Mouse (Mus musculus) C2C12 (cell line): ENCODE data around the gene Ptgdr2.

ENCODE experiments used
- CEBPB ChIP-seq: IDR thresholded peaks from one replicate; pipeline ENCODE4 v1.6.1; 2011; ENCODE audit warnings: low read depth, mild to moderate bottlenecking, control low read depth, moderate library complexity
- CTCF ChIP-seq: IDR thresholded peaks from one replicate; pipeline ENCODE4 v1.5.1; 2011; ENCODE audit not compliant: control insufficient read depth, insufficient read depth, insufficient read length
- FOSL1 ChIP-seq: IDR thresholded peaks from one replicate; pipeline ENCODE4 v1.8.0; 2011; ENCODE audit warnings: mild to moderate bottlenecking, low read length; ENCODE audit not compliant: poor library complexity, insufficient read depth, severe bottlenecking
- MAX ChIP-seq: IDR thresholded peaks from one replicate; pipeline ENCODE4 v1.6.1; 2011; ENCODE audit warnings: mild to moderate bottlenecking, control low read depth
- MYOD1 ChIP-seq: IDR thresholded peaks from one replicate; pipeline ENCODE4 v1.6.1; 2011; ENCODE audit warnings: low read depth; ENCODE audit not compliant: control insufficient read depth, insufficient read length
- MYOG ChIP-seq: IDR thresholded peaks from one replicate; pipeline ENCODE4 v1.6.1; 2011; ENCODE audit not compliant: control insufficient read depth, insufficient read length; ENCODE audit errors: extremely low read depth
- USF1 ChIP-seq: IDR thresholded peaks from one replicate; pipeline ENCODE4 v1.6.1; 2011; ENCODE audit warnings: low read depth, mild to moderate bottlenecking, control low read depth, moderate library complexity

DNA sequence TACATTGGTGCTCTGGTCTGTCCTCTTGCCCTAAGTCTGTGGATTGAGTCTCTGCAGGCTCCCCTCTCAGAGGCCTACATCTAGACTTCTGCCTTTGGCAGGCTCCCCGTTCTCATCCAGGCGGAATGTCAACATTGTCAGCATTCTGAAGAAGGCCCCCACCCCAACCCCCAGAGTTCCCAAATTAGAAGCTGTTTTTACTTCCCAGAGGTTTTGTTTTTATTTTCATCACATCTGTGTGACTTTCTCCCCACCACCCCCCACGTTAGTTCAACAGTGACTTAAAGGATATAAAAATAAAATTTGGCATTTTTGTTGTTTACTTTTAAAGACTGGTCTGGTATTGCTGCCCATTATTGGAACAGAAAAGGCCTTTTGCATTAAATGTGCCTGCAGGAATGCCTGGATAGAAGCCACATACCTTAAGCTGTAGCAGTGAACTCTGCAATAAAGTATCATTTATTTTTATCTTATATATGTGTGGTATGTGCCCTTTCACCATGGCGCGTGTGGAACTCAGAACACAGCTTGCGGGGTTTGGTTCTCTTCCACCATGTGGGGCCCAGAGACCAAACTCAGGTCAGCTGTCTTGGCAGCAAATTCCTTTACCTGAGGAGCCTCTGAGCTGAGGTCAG is 27.8 kb upstream of the Ptgdr2 start:
- TF ChIP-seq CTCF (no peak), MYOG (no peak), FOSL1 (no peak), CEBPB (no peak), USF1 (no peak), MAX (no peak), MYOD1 (no peak)
